Mouse (Mus musculus) forebrain, postnatal 0 days (tissue): ENCODE measurements around the gene Vipas39. TPM values are rescaled to one million over a fixed set of nuclear protein-coding genes. Genes with fewer than 3 reads are reported as not detected.

Experiments
- ATAC-seq: fragments of 200-750 bp; cut with Nextera tagmentation; 2 replicates; pipeline ENCODE4 v1.8.0; 2017; ENCODE audit warnings: mild to moderate bottlenecking, moderate library complexity
- DNase-seq: peaks from one replicate; pipeline ENCODE4 v3.0.0-alpha.2; 2015
- H3K27ac ChIP-seq: fragments of 300-500 bp; sonication (generic); 2 replicates; pipeline ENCODE4 v1.5.1; 2014; ENCODE audit warnings: low read depth, mild to moderate bottlenecking, antibody characterized with exemption, low read length, moderate library complexity, mixed read lengths
- H3K27me3 ChIP-seq: fragments of 300-500 bp; sonication (generic); 2 replicates; pipeline ENCODE4 v1.6.1; 2014; ENCODE audit warnings: mild to moderate bottlenecking, low read length, mixed read lengths; ENCODE audit not compliant: insufficient read depth
- H3K36me3 ChIP-seq: fragments of 300-500 bp; sonication (generic); 2 replicates; pipeline ENCODE4 v1.6.1; 2014; ENCODE audit warnings: mild to moderate bottlenecking, moderate library complexity; ENCODE audit not compliant: insufficient read depth
- H3K4me1 ChIP-seq: fragments of 300-500 bp; sonication (generic); 2 replicates; pipeline ENCODE4 v1.6.1; 2014; ENCODE audit warnings: antibody characterized with exemption; ENCODE audit not compliant: insufficient read depth
- H3K4me2 ChIP-seq: fragments of 300-500 bp; sonication (generic); 2 replicates; pipeline ENCODE4 v1.6.1; 2014; ENCODE audit warnings: low read depth, mild to moderate bottlenecking, moderate library complexity
- H3K4me3 ChIP-seq: fragments of 300-500 bp; sonication (generic); 2 replicates; pipeline ENCODE4 v1.5.1; 2014; ENCODE audit warnings: low read depth, low read length, mixed read lengths
- H3K9ac ChIP-seq: fragments of 300-500 bp; sonication (generic); 2 replicates; pipeline ENCODE4 v1.6.1; 2014; ENCODE audit warnings: mild to moderate bottlenecking
- H3K9me3 ChIP-seq: fragments of 300-500 bp; sonication (generic); 2 replicates; pipeline ENCODE4 v1.6.1; 2016; ENCODE audit warnings: low read length
- CTCF ChIP-seq: sonication (generic); IDR thresholded peaks from 2 replicates; pipeline ENCODE4 v1.5.1; 2016; ENCODE audit warnings: antibody characterized with exemption, control low read depth, low read depth
- WGBS: fragments of 180-500 bp; shearing (Covaris S2); extraction: QIAGEN DNeasy Blood & Tissue Kit; methylation state at CpG from one replicate; pipeline ENCODE4 v1.1.7; 2014; 5-methylcytosine and 5-hydroxymethylcytosine counted together
- polyA plus RNA-seq: library from polyadenylated mRNA; unstranded; fragments of >200 nt; fragmentation: Nextera tagmentation; extraction: Ambion mirVana; gene quantifications from 2 replicates; pipeline ENCODE4 v1.2.1, GENCODE M21; 2015
- total RNA-seq: library from RNA; depleted of rRNA; stranded (reverse); fragments of >200 nt; gene quantifications from 2 replicates; pipeline ENCODE4 v1.2.3, GENCODE M21; 2014

Gene Vipas39
- total and polyA plus RNA-seq, 2 experiments from 2014 or later: 57.7 to 79.4 TPM

GRCm38 (mm10) chr12:87267682-87268081 is 1.6 kb upstream of the Vipas39 start:
- Histone ChIP-seq H3K36me3 (peaks cover 41% of the 10 kb centered on the region), H3K27ac (no peak overlapping the region), H3K4me3 (peak overlapping the region; percentile 66), H3K27me3 (no peaks in the 10 kb centered on the region), H3K9me3 (no peaks in the 10 kb centered on the region), H3K4me2 (peak overlapping the region; percentile 91), H3K4me1 (peaks cover 16% of the 10 kb centered on the region), H3K9ac (peak overlapping the region; percentile 85; the same call in 1 of the 2 replicates)
- DNase-seq (peak; percentile 32), ATAC-seq (no peak)
- TF ChIP-seq CTCF: peak; percentile 56
- 20% methylated on average over 4 of the region's 4 CpGs for WGBS

GRCm38 (mm10) chr12:87266827-87267603 is 959 bp upstream of the Vipas39 start:
- H3K9ac ChIP-seq: peak overlapping the region; percentile 85
- H3K4me1 ChIP-seq: peaks cover 16% of the 10 kb centered on the region
- peaks cover 38% of the 10 kb centered on the region for H3K36me3 ChIP-seq
- peak overlapping the region; percentile 91 for H3K4me2 ChIP-seq
- TF ChIP-seq CTCF: no peak
- 3% methylated on average over 31 of the region's 31 CpGs for WGBS
- peak overlapping the region; percentile 83 for H3K27ac ChIP-seq
- no peaks in the 10 kb centered on the region for H3K9me3 ChIP-seq
- ATAC-seq (peak; percentile 2; the same call in 1 of the 2 replicates), DNase-seq (no peak)
- H3K27me3 ChIP-seq: no peaks in the 10 kb centered on the region
- H3K4me3 ChIP-seq: peak overlapping the region; percentile 66

DNA sequence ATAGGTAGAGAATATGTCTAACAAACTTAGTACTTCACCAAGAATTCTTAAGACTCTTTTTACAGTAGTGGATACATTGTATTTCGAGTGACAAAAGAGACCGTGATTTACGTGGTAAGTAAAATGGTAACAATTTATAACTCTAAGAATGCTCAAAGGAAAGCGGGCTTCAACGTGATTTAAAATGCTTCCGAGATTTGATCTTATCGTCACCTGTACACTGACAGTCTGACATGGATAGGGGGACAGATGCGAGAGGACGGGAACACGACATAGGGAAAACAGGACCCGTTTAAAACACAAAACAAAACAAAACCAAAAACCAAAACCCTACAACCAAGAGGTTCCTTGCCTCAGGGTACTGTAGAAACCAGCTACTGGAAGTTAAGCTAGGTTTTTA is 612 bp downstream of the Vipas39 start:
- WGBS: 19% methylated on average over 11 of the region's 11 CpGs
- ATAC-seq: no peak
- H3K9ac ChIP-seq: peak overlapping the region; percentile 85

GRCm38 (mm10) chr12:87260562-87260961 is 5.5 kb downstream of the Vipas39 start:
- Histone ChIP-seq H3K36me3 (peaks cover 65% of the 10 kb centered on the region), H3K27ac (no peak overlapping the region), H3K9ac (no peak overlapping the region), H3K4me2 (no peak overlapping the region), H3K9me3 (no peaks in the 10 kb centered on the region), H3K4me3 (no peak overlapping the region), H3K4me1 (peaks cover 7% of the 10 kb centered on the region; the same call in 1 of the 2 replicates), H3K27me3 (no peaks in the 10 kb centered on the region)
- ATAC-seq (no peak), DNase-seq (no peak)
- no peak for TF ChIP-seq CTCF
- 98% methylated on average over 8 of the region's 8 CpGs for WGBS

More for the DNA sequence above, 612 bp downstream of the Vipas39 start:
- DNase-seq: no peak
- Histone ChIP-seq H3K36me3 (peaks cover 36% of the 10 kb centered on the region), H3K9me3 (no peaks in the 10 kb centered on the region), H3K4me1 (peaks cover 16% of the 10 kb centered on the region), H3K27me3 (no peaks in the 10 kb centered on the region), H3K27ac (peak overlapping the region; percentile 89), H3K4me2 (peak overlapping the region; percentile 70), H3K4me3 (peak overlapping the region; percentile 66)
- TF ChIP-seq CTCF: no peak

DNA sequence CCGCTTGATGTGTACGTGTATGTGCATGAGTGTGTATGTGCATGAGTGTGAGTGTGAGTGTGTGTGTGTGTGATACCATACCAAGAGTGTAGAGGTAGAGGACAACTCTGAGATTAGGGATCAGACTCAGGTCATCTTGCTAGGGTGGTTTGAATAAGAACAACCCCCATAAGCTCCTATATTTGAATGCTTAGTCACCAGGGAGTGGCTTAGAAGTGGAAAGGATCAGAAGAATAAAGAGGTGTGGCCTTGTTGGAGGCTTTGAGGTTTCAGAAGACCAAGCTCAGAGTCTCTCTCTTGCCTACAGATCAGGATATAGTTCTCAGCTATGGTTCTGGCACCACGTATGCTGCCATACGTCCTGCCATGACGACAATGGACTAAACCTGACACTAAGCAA is 9.4 kb downstream of the Vipas39 start:
- no peak for ATAC-seq
- Histone ChIP-seq H3K27ac (no peak overlapping the region), H3K27me3 (no peaks in the 10 kb centered on the region)

GRCm38 (mm10) chr12:87253878-87254277 is 12.2 kb downstream of the Vipas39 start:
- Histone ChIP-seq H3K4me3 (no peak overlapping the region), H3K36me3 (peaks cover 90% of the 10 kb centered on the region), H3K27me3 (no peaks in the 10 kb centered on the region), H3K9ac (no peak overlapping the region), H3K4me1 (no peaks in the 10 kb centered on the region), H3K27ac (no peak overlapping the region), H3K4me2 (no peak overlapping the region), H3K9me3 (no peaks in the 10 kb centered on the region)
- WGBS: 92% methylated on average over 6 of the region's 6 CpGs
- no peak for ATAC-seq
- DNase-seq: no peak
- no peak for TF ChIP-seq CTCF

More for the DNA sequence above, 9.4 kb downstream of the Vipas39 start:
- Histone ChIP-seq H3K9ac (no peak overlapping the region), H3K36me3 (peaks cover 84% of the 10 kb centered on the region), H3K9me3 (no peaks in the 10 kb centered on the region), H3K4me1 (no peaks in the 10 kb centered on the region), H3K4me3 (no peak overlapping the region), H3K4me2 (no peak overlapping the region)
- WGBS: 94% methylated on average over 5 of the region's 5 CpGs
- no peak for DNase-seq
- TF ChIP-seq CTCF: no peak

- Histone ChIP-seq H3K27ac (no peak overlapping the region), H3K9me3 (no peaks in the 10 kb centered on the region), H3K9ac (no peak overlapping the region), H3K27me3 (no peaks in the 10 kb centered on the region), H3K36me3 (peaks cover 80% of the 10 kb centered on the region), H3K4me1 (no peaks in the 10 kb centered on the region), H3K4me2 (no peak overlapping the region), H3K4me3 (no peak overlapping the region)
- no peak for TF ChIP-seq CTCF
- WGBS: 90% methylated on average over 6 of the region's 6 CpGs
- no peak for ATAC-seq
- DNase-seq: no peak
Measured at GRCm38 (mm10) chr12:87250161-87250560, 15.9 kb downstream of the Vipas39 start.
